Mouse (Mus musculus) limb, embryonic 13.5 days (tissue): Measurements from ENCODE around the gene Ube2cbp. TPM values are rescaled to one million over a fixed set of nuclear protein-coding genes. Genes with fewer than 3 reads are reported as not detected.

Experiments used
- ATAC-seq: fragments of 200-750 bp; cut with Nextera tagmentation; 2 replicates; pipeline ENCODE4 v1.8.0; 2017; ENCODE audit warnings: low read depth, moderate number of reproducible peaks, moderate TSS enrichment; ENCODE audit not compliant: low FRiP score
- H3K27ac ChIP-seq: fragments of 300-500 bp; sonication (generic); 2 replicates; pipeline ENCODE4 v1.5.1; 2015; ENCODE audit warnings: inconsistent platforms, mild to moderate bottlenecking, moderate library complexity
- H3K27me3 ChIP-seq: fragments of 300-500 bp; sonication (generic); 2 replicates; pipeline ENCODE4 v1.6.1; 2015; ENCODE audit warnings: mild to moderate bottlenecking, inconsistent platforms
- H3K36me3 ChIP-seq: fragments of 300-500 bp; sonication (generic); 2 replicates; pipeline ENCODE4 v1.6.1; 2015; ENCODE audit warnings: inconsistent platforms, mild to moderate bottlenecking, moderate library complexity
- H3K4me1 ChIP-seq: fragments of 300-500 bp; sonication (generic); 2 replicates; pipeline ENCODE4 v1.6.1; 2015; ENCODE audit warnings: inconsistent platforms
- H3K4me2 ChIP-seq: fragments of 300-500 bp; sonication (generic); replicated peaks from 2 replicates; pipeline ENCODE4 v1.6.1; 2015; ENCODE audit warnings: inconsistent platforms, mild to moderate bottlenecking, moderate library complexity
- H3K4me3 ChIP-seq: fragments of 300-500 bp; sonication (generic); 2 replicates; pipeline ENCODE4 v1.5.1; 2015; ENCODE audit warnings: moderate library complexity, mild to moderate bottlenecking, inconsistent platforms
- H3K9ac ChIP-seq: fragments of 300-500 bp; sonication (generic); 2 replicates; pipeline ENCODE4 v1.6.1; 2015; ENCODE audit warnings: mild to moderate bottlenecking, inconsistent platforms
- H3K9me3 ChIP-seq: fragments of 300-500 bp; sonication (generic); 2 replicates; pipeline ENCODE4 v1.6.1; 2016; ENCODE audit warnings: inconsistent platforms
- WGBS: fragments of 180-500 bp; shearing (Covaris S2); methylation state at CpG from one replicate; pipeline ENCODE4 v1.1.7; 2015; 5-methylcytosine and 5-hydroxymethylcytosine counted together
- polyA plus RNA-seq: library from polyadenylated mRNA; unstranded; fragments of >200 nt; fragmentation: Nextera tagmentation; extraction: Ambion mirVana; gene quantifications from 2 replicates; pipeline ENCODE4 v1.2.1, GENCODE M21; 2015

Ube2cbp gene
- 5.6 and 5.8 TPM in 2 replicates for polyA plus RNA-seq

GRCm38 (mm10) chr9:86464151-86465105 is at the start of gene Ube2cbp:
Gene Ube2cbp (minus strand): TSS chr9:86464950.
- H3K4me3 ChIP-seq: peak within 1 kb of the TSS; percentile 67
- H3K36me3 ChIP-seq: no peaks in the 10 kb centered on the region
- peak within 1 kb of the TSS; percentile 63 for H3K4me2 ChIP-seq
- H3K4me1 ChIP-seq: peaks cover 7% of the 10 kb centered on the region
- H3K27me3 ChIP-seq: no peaks in the 10 kb centered on the region
- H3K9me3 ChIP-seq: no peaks in the 10 kb centered on the region
- peak; percentile 87 for ATAC-seq
- H3K27ac ChIP-seq: peak within 1 kb of the TSS; percentile 75; the same call in 1 of the 2 replicates
- H3K9ac ChIP-seq: peak within 1 kb of the TSS; percentile 81
- 2% methylated on average over 70 of the region's 70 CpGs for WGBS

GRCm38 (mm10) chr9:86514390-86514789 is 49.6 kb upstream of the Ube2cbp start:
- no peaks in the 10 kb centered on the region for H3K27me3 ChIP-seq
- 89% methylated on average over 3 of the region's 3 CpGs for WGBS
- H3K4me3 ChIP-seq: no peak overlapping the region
- peaks cover 52% of the 10 kb centered on the region for H3K36me3 ChIP-seq
- H3K4me2 ChIP-seq: no peak overlapping the region
- no peak overlapping the region for H3K27ac ChIP-seq
- ATAC-seq: no peak
- H3K4me1 ChIP-seq: no peaks in the 10 kb centered on the region
- no peak overlapping the region for H3K9ac ChIP-seq
- H3K9me3 ChIP-seq: no peaks in the 10 kb centered on the region

GRCm38 (mm10) chr9:86513733-86514132 is 49.0 kb upstream of the Ube2cbp start:
- Histone ChIP-seq H3K9me3 (no peaks in the 10 kb centered on the region), H3K4me3 (no peak overlapping the region), H3K4me2 (no peak overlapping the region), H3K27me3 (no peaks in the 10 kb centered on the region), H3K36me3 (peaks cover 47% of the 10 kb centered on the region), H3K9ac (no peak overlapping the region), H3K27ac (no peak overlapping the region), H3K4me1 (no peaks in the 10 kb centered on the region)
- ATAC-seq: no peak
- 88% methylated on average over 5 of the region's 5 CpGs for WGBS

GRCm38 (mm10) chr9:86507437-86507836 is 42.7 kb upstream of the Ube2cbp start:
- Histone ChIP-seq H3K4me3 (no peak overlapping the region), H3K4me2 (no peak overlapping the region), H3K4me1 (no peaks in the 10 kb centered on the region), H3K36me3 (peaks cover 20% of the 10 kb centered on the region), H3K27me3 (no peaks in the 10 kb centered on the region), H3K9me3 (no peaks in the 10 kb centered on the region), H3K27ac (no peak overlapping the region), H3K9ac (no peak overlapping the region)
- WGBS: 91% methylated on average over 4 of the region's 4 CpGs
- no peak for ATAC-seq

- no peak overlapping the region for H3K4me3 ChIP-seq
- H3K9ac ChIP-seq: no peak overlapping the region
- no peaks in the 10 kb centered on the region for H3K4me1 ChIP-seq
- H3K27ac ChIP-seq: no peak overlapping the region
- no peak for ATAC-seq
- H3K4me2 ChIP-seq: no peak overlapping the region
- WGBS: 98% methylated on average over 3 of the region's 3 CpGs
- no peaks in the 10 kb centered on the region for H3K9me3 ChIP-seq
- H3K36me3 ChIP-seq: peaks cover 30% of the 10 kb centered on the region
- H3K27me3 ChIP-seq: no peaks in the 10 kb centered on the region
Observed at GRCm38 (mm10) chr9:86499083-86499482, 34.3 kb upstream of the Ube2cbp start.

- Histone ChIP-seq H3K27ac (no peak overlapping the region), H3K4me3 (no peak overlapping the region), H3K9me3 (no peaks in the 10 kb centered on the region), H3K4me1 (no peaks in the 10 kb centered on the region), H3K9ac (no peak overlapping the region), H3K36me3 (peaks cover 39% of the 10 kb centered on the region), H3K27me3 (no peaks in the 10 kb centered on the region), H3K4me2 (no peak overlapping the region)
- ATAC-seq: no peak
- 92% methylated on average over 4 of the region's 4 CpGs for WGBS
Observed at GRCm38 (mm10) chr9:86496261-86496660, 31.5 kb upstream of the Ube2cbp start.

- Histone ChIP-seq H3K4me1 (no peaks in the 10 kb centered on the region), H3K4me3 (no peak overlapping the region), H3K36me3 (peaks cover 36% of the 10 kb centered on the region), H3K4me2 (no peak overlapping the region), H3K9me3 (no peaks in the 10 kb centered on the region), H3K27me3 (no peaks in the 10 kb centered on the region), H3K27ac (no peak overlapping the region), H3K9ac (no peak overlapping the region)
- 95% methylated on average over 2 of the region's 2 CpGs for WGBS
- ATAC-seq: no peak
Observed at GRCm38 (mm10) chr9:86491740-86492139, 27.0 kb upstream of the Ube2cbp start.

- Histone ChIP-seq H3K4me1 (peaks cover 8% of the 10 kb centered on the region; the same call in 1 of the 2 replicates), H3K27ac (no peak overlapping the region), H3K4me2 (no peak overlapping the region), H3K4me3 (no peak overlapping the region), H3K9ac (no peak overlapping the region), H3K36me3 (no peaks in the 10 kb centered on the region), H3K27me3 (no peaks in the 10 kb centered on the region), H3K9me3 (no peaks in the 10 kb centered on the region)
- ATAC-seq: no peak
- WGBS: 85% methylated on average over 1 of the region's 1 CpGs
Observed at GRCm38 (mm10) chr9:86482236-86482635, 17.5 kb upstream of the Ube2cbp start.

GRCm38 (mm10) chr9:86478414-86479093 is 13.8 kb upstream of the Ube2cbp start:
- no peak for ATAC-seq
- H3K4me1 ChIP-seq: peaks cover 9% of the 10 kb centered on the region; the same call in 1 of the 2 replicates
- no peaks in the 10 kb centered on the region for H3K27me3 ChIP-seq
- no peak overlapping the region for H3K4me2 ChIP-seq
- no peak overlapping the region for H3K27ac ChIP-seq
- H3K4me3 ChIP-seq: no peak overlapping the region
- no peaks in the 10 kb centered on the region for H3K36me3 ChIP-seq
- no peak overlapping the region for H3K9ac ChIP-seq
- 77% methylated on average over 5 of the region's 5 CpGs for WGBS
- no peaks in the 10 kb centered on the region for H3K9me3 ChIP-seq

GRCm38 (mm10) chr9:86476763-86477162 is 12.0 kb upstream of the Ube2cbp start:
- no peaks in the 10 kb centered on the region for H3K9me3 ChIP-seq
- no peak overlapping the region for H3K4me2 ChIP-seq
- H3K27ac ChIP-seq: no peak overlapping the region
- 68% methylated on average over 5 of the region's 5 CpGs for WGBS
- H3K4me1 ChIP-seq: peaks cover 9% of the 10 kb centered on the region; the same call in 1 of the 2 replicates
- no peaks in the 10 kb centered on the region for H3K27me3 ChIP-seq
- H3K36me3 ChIP-seq: no peaks in the 10 kb centered on the region
- H3K4me3 ChIP-seq: no peak overlapping the region
- no peak overlapping the region for H3K9ac ChIP-seq
- no peak for ATAC-seq

GRCm38 (mm10) chr9:86475956-86476355 is 11.2 kb upstream of the Ube2cbp start:
- no peak overlapping the region for H3K4me2 ChIP-seq
- no peaks in the 10 kb centered on the region for H3K36me3 ChIP-seq
- H3K9ac ChIP-seq: no peak overlapping the region
- H3K27me3 ChIP-seq: no peaks in the 10 kb centered on the region
- 89% methylated on average over 4 of the region's 4 CpGs for WGBS
- H3K4me1 ChIP-seq: peaks cover 9% of the 10 kb centered on the region; the same call in 1 of the 2 replicates
- H3K9me3 ChIP-seq: no peaks in the 10 kb centered on the region
- H3K4me3 ChIP-seq: no peak overlapping the region
- ATAC-seq: no peak
- no peak overlapping the region for H3K27ac ChIP-seq
